Mouse (Mus musculus): ENCODE data around the gene Cdkn1a. TPM values are rescaled to one million over a fixed set of nuclear protein-coding genes. Genes with fewer than 3 reads are reported as not detected.
A peak's percentile ranks its signal among the peaks of the same experiment; 100 is the strongest.

The Cdkn1a gene
- polyA plus RNA-seq, 1 experiment from 2014 or later = 45.6 TPM

- Histone ChIP-seq H3K4me1 (ENCODE audit: control insufficient read depth, insufficient read depth, low read length) (peaks cover 28% of the 10 kb centered on the region), H3K9ac (ENCODE audit: low read depth, low read length) (no peak overlapping the region), H3K4me2 (replicated peaks; ENCODE audit: low read depth, low read length) (no peak overlapping the region; the same call in 1 of the 2 replicates), H3K4me3 (ENCODE audit: low read length) (no peak overlapping the region), H3K27me3 (ENCODE audit: control insufficient read depth, insufficient read depth, low read length) (no peaks in the 10 kb centered on the region), H3K36me3 (ENCODE audit: control insufficient read depth, insufficient read depth, low read length) (no peaks in the 10 kb centered on the region), H3K27ac (ENCODE audit: low read depth, low read length) (peak overlapping the region; percentile 52; the same call in 1 of the 2 replicates), H3K9me3 (ENCODE audit: control insufficient read depth, low read length) (no peaks in the 10 kb centered on the region)
- peak; percentile 61 for ATAC-seq (ENCODE audit: low FRiP score, low TSS enrichment)
- WGBS = 8% methylated on average over 7 of the region's 7 CpGs
Observed at GRCm38 (mm10) chr17:29056207-29056606, 34.6 kb upstream of the Cdkn1a start.

DNA sequence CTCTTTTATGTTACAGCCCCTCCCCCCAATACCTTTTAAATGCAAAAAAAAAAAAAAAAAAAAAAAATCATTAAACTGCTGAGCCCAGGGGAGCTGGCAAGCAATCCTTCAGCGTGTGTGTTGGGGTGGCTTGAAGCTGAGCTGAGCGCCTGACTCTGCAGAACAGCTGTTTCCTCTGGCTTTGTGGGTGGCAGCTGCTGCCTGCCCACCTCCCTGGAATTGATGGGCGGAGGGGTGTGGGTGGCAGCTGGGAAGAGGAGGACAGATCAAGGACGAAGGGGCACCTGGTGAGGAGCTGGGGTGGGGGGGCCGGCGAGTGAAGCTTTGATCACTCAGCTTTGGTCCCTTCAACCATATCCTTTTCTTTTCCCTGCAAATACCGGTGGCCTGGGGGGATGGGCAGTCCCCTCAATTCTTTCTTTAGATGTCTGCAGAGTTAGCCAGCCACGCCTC, 34.1 kb upstream of the Cdkn1a start:
- peak overlapping the region; percentile 52 for H3K27ac ChIP-seq (ENCODE audit: low read depth, low read length)
- ATAC-seq (ENCODE audit: low FRiP score, low TSS enrichment) = peak; percentile 62
- H3K4me2 ChIP-seq (replicated peaks; ENCODE audit: low read depth, low read length) = no peak overlapping the region; the same call in 1 of the 2 replicates

DNA sequence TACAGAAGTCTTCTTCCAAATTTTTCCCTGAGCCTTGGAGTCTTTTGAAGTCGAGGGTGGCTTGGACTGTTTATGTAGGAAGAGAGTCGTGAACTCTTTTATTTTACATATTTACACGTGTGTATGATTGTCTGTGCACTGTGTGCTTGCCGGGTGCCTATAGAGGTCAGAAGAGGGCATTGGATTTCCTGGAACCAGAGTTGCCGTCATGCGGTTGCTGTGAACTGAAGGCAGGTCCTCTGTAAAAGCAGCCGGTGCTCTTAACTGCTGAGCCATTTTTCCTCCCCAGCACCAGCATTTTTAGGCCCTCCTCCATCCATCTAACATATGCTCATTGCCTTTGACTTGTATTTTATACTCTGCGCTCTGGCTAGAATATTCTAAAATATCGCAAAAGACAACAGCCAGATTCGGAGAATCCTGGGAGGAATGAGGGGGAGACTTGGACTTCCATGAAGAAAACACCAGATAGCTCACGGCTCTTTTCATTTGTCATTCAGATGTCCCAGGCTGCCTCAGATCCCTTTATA, 33.4 kb upstream of the Cdkn1a start:
- Histone ChIP-seq H3K27me3 (ENCODE audit: control insufficient read depth, insufficient read depth, low read length) (no peaks in the 10 kb centered on the region), H3K36me3 (ENCODE audit: control insufficient read depth, insufficient read depth, low read length) (no peaks in the 10 kb centered on the region), H3K27ac (ENCODE audit: low read depth, low read length) (peak overlapping the region; percentile 31), H3K9me3 (ENCODE audit: control insufficient read depth, low read length) (no peaks in the 10 kb centered on the region), H3K4me2 (replicated peaks; ENCODE audit: low read depth, low read length) (no peak overlapping the region), H3K9ac (ENCODE audit: low read depth, low read length) (no peak overlapping the region), H3K4me1 (ENCODE audit: control insufficient read depth, insufficient read depth, low read length) (peaks cover 32% of the 10 kb centered on the region), H3K4me3 (ENCODE audit: low read length) (no peak overlapping the region)
- no peak for ATAC-seq (ENCODE audit: low FRiP score, low TSS enrichment)
- 68% methylated on average over 11 of the region's 11 CpGs for WGBS

More for the DNA sequence above, 34.1 kb upstream of the Cdkn1a start:
- no peaks in the 10 kb centered on the region for H3K9me3 ChIP-seq (ENCODE audit: control insufficient read depth, low read length)
- no peaks in the 10 kb centered on the region for H3K36me3 ChIP-seq (ENCODE audit: control insufficient read depth, insufficient read depth, low read length)
- H3K27me3 ChIP-seq (ENCODE audit: control insufficient read depth, insufficient read depth, low read length) = no peaks in the 10 kb centered on the region
- H3K4me3 ChIP-seq (ENCODE audit: low read length) = no peak overlapping the region
- H3K9ac ChIP-seq (ENCODE audit: low read depth, low read length) = no peak overlapping the region
- H3K4me1 ChIP-seq (ENCODE audit: control insufficient read depth, insufficient read depth, low read length) = peaks cover 28% of the 10 kb centered on the region
- 6% methylated on average over 8 of the region's 8 CpGs for WGBS

DNA sequence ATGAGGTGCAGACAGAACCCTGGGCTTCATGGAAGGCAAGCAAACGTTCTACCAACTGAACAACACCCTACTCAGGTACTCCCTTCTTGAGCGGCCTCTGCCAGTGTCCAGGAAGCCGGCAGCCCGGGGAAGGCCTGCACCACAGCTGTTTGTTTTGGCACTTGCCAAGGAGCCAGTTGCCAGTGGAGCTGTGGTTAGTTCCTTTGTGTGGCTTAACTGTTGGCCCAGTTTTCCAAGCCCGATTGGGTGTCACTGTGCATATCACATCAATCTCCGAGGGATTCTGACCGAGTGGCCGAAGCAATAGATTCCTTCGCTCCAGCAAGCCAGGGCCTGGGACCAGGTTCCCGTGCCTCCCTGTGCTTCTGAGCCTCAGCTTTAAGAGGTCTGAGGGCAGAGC, 32.8 kb upstream of the Cdkn1a start:
- H3K36me3 ChIP-seq (ENCODE audit: control insufficient read depth, insufficient read depth, low read length) = no peaks in the 10 kb centered on the region

DNA sequence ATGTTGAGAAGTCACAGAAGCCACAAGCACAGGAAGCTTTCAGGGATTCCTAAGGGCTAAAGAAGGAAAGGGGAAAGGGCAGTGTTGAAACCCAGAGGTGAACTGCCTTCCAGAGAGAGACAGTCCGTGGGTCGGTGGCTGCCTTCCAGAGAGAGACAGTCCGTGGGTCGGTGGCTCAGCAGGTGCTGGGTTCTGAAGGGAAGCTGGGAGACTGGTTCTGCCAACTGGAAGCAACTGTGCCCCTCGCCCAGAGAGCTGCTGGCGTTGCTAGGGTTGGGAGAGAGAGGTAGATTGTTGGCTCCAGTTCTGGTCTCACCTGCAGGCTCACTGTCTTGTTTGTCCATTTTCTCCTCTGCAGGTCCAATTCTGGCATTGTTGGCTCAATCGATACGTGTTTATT, 32.3 kb upstream of the Cdkn1a start:
- no peak overlapping the region for H3K4me2 ChIP-seq (replicated peaks; ENCODE audit: low read depth, low read length)
- no peaks in the 10 kb centered on the region for H3K36me3 ChIP-seq (ENCODE audit: control insufficient read depth, insufficient read depth, low read length)
- H3K27ac ChIP-seq (ENCODE audit: low read depth, low read length) = no peak overlapping the region
- peaks cover 36% of the 10 kb centered on the region for H3K4me1 ChIP-seq (ENCODE audit: control insufficient read depth, insufficient read depth, low read length)
- H3K4me3 ChIP-seq (ENCODE audit: low read length) = no peak overlapping the region
- 77% methylated on average over 8 of the region's 8 CpGs for WGBS
- no peaks in the 10 kb centered on the region for H3K9me3 ChIP-seq (ENCODE audit: control insufficient read depth, low read length)
- H3K27me3 ChIP-seq (ENCODE audit: control insufficient read depth, insufficient read depth, low read length) = no peaks in the 10 kb centered on the region
- no peak for ATAC-seq (ENCODE audit: low FRiP score, low TSS enrichment)
- H3K9ac ChIP-seq (ENCODE audit: low read depth, low read length) = no peak overlapping the region

More for the DNA sequence above, 32.8 kb upstream of the Cdkn1a start:
- WGBS = 69% methylated on average over 10 of the region's 10 CpGs
- Histone ChIP-seq H3K9me3 (ENCODE audit: control insufficient read depth, low read length) (no peaks in the 10 kb centered on the region), H3K27ac (ENCODE audit: low read depth, low read length) (no peak overlapping the region), H3K4me1 (ENCODE audit: control insufficient read depth, insufficient read depth, low read length) (peaks cover 36% of the 10 kb centered on the region), H3K4me2 (replicated peaks; ENCODE audit: low read depth, low read length) (no peak overlapping the region), H3K27me3 (ENCODE audit: control insufficient read depth, insufficient read depth, low read length) (no peaks in the 10 kb centered on the region), H3K4me3 (ENCODE audit: low read length) (no peak overlapping the region), H3K9ac (ENCODE audit: low read depth, low read length) (no peak overlapping the region)
- no peak for ATAC-seq (ENCODE audit: low FRiP score, low TSS enrichment)

GRCm38 (mm10) chr17:29059581-29059980, 31.2 kb upstream of the Cdkn1a start:
- H3K4me1 ChIP-seq (ENCODE audit: control insufficient read depth, insufficient read depth, low read length) = peaks cover 27% of the 10 kb centered on the region
- no peak overlapping the region for H3K27ac ChIP-seq (ENCODE audit: low read depth, low read length)
- no peak for ATAC-seq (ENCODE audit: low FRiP score, low TSS enrichment)
- H3K9ac ChIP-seq (ENCODE audit: low read depth, low read length) = no peak overlapping the region
- H3K4me2 ChIP-seq (replicated peaks; ENCODE audit: low read depth, low read length) = no peak overlapping the region
- no peaks in the 10 kb centered on the region for H3K9me3 ChIP-seq (ENCODE audit: control insufficient read depth, low read length)
- H3K27me3 ChIP-seq (ENCODE audit: control insufficient read depth, insufficient read depth, low read length) = no peaks in the 10 kb centered on the region
- WGBS = 89% methylated on average over 3 of the region's 3 CpGs
- no peak overlapping the region for H3K4me3 ChIP-seq (ENCODE audit: low read length)
- H3K36me3 ChIP-seq (ENCODE audit: control insufficient read depth, insufficient read depth, low read length) = no peaks in the 10 kb centered on the region

- H3K4me3 ChIP-seq (ENCODE audit: low read length) = no peak overlapping the region
- H3K9ac ChIP-seq (ENCODE audit: low read depth, low read length) = no peak overlapping the region
Observed at GRCm38 (mm10) chr17:29060946-29061345, 29.8 kb upstream of the Cdkn1a start.

GRCm38 (mm10) chr17:29062119-29063035, 28.4 kb upstream of the Cdkn1a start:
- no peak overlapping the region for H3K4me3 ChIP-seq (ENCODE audit: low read length)
- no peak overlapping the region for H3K4me2 ChIP-seq (replicated peaks; ENCODE audit: low read depth, low read length)
- no peak for ATAC-seq (ENCODE audit: low FRiP score, low TSS enrichment)
- H3K36me3 ChIP-seq (ENCODE audit: control insufficient read depth, insufficient read depth, low read length) = no peaks in the 10 kb centered on the region
- WGBS = 42% methylated on average over 13 of the region's 13 CpGs
- H3K9ac ChIP-seq (ENCODE audit: low read depth, low read length) = no peak overlapping the region
- no peaks in the 10 kb centered on the region for H3K27me3 ChIP-seq (ENCODE audit: control insufficient read depth, insufficient read depth, low read length)
- H3K4me1 ChIP-seq (ENCODE audit: control insufficient read depth, insufficient read depth, low read length) = peaks cover 8% of the 10 kb centered on the region
- no peaks in the 10 kb centered on the region for H3K9me3 ChIP-seq (ENCODE audit: control insufficient read depth, low read length)
- H3K27ac ChIP-seq (ENCODE audit: low read depth, low read length) = 0 out of 2 replicates have a peak overlapping the region, but pooled peaks have one; percentile 24

More at GRCm38 (mm10) chr17:29060946-29061345, 29.8 kb upstream of the Cdkn1a start:
- no peak overlapping the region for H3K27ac ChIP-seq (ENCODE audit: low read depth, low read length)
- H3K4me1 ChIP-seq (ENCODE audit: control insufficient read depth, insufficient read depth, low read length) = peaks cover 22% of the 10 kb centered on the region
- no peaks in the 10 kb centered on the region for H3K27me3 ChIP-seq (ENCODE audit: control insufficient read depth, insufficient read depth, low read length)
- H3K4me2 ChIP-seq (replicated peaks; ENCODE audit: low read depth, low read length) = no peak overlapping the region
- H3K36me3 ChIP-seq (ENCODE audit: control insufficient read depth, insufficient read depth, low read length) = no peaks in the 10 kb centered on the region
- H3K9me3 ChIP-seq (ENCODE audit: control insufficient read depth, low read length) = no peaks in the 10 kb centered on the region
- WGBS = 87% methylated on average over 9 of the region's 9 CpGs
- ATAC-seq (ENCODE audit: low FRiP score, low TSS enrichment) = no peak

Measured in kidney, embryonic 14.5 days (tissue).